Mouse (Mus musculus) heart, embryonic 12.5 days (tissue): ENCODE results near the gene Rtn2. TPM values are rescaled to one million over a fixed set of nuclear protein-coding genes. Genes with fewer than 3 reads are reported as not detected.

ENCODE experiments used
- polyA plus RNA-seq: library from polyadenylated mRNA; unstranded; fragments of >200 nt; fragmentation: Nextera tagmentation; extraction: Ambion mirVana; gene quantifications from 2 replicates; pipeline ENCODE4 v1.2.1, GENCODE M21; 2016

Gene Rtn2
- polyA plus RNA-seq, 1 experiment from 2014 or later = 23.6 TPM

Other genes starting within 250 kb of the Rtn2 start
- gene Rsph6a, start 227.9 kb upstream of the Rtn2 start, polyA plus RNA-seq = not detected in 2 replicates
- 15.4 and 15.5 TPM in 2 replicates for gene Dmwd, start 206.4 kb upstream of the Rtn2 start, polyA plus RNA-seq
- 16.4 and 17.2 TPM in 2 replicates for gene Dmpk, start 198.8 kb upstream of the Rtn2 start, polyA plus RNA-seq
- gene Six5, start 188.0 kb upstream of the Rtn2 start, polyA plus RNA-seq = 7.1 and 7.2 TPM in 2 replicates
- gene Gm4969, start 164.3 kb upstream of the Rtn2 start, polyA plus RNA-seq = 2.2 TPM in 2 replicates
- 10.2 and 11.2 TPM in 2 replicates for gene Fbxo46, start 162.8 kb upstream of the Rtn2 start, polyA plus RNA-seq
- gene Qpctl, start 133.3 kb upstream of the Rtn2 start, polyA plus RNA-seq = 10.0 TPM in 2 replicates
- gene Snrpd2, start 132.9 kb upstream of the Rtn2 start, polyA plus RNA-seq = 101 TPM in 2 replicates
- 8.0 and 9.7 TPM in 2 replicates for gene Gipr, start 116.5 kb upstream of the Rtn2 start, polyA plus RNA-seq
- 17.7 and 18.2 TPM in 2 replicates for gene Eml2, start 106.2 kb upstream of the Rtn2 start, polyA plus RNA-seq
- 0.97 and 1.1 TPM in 2 replicates for gene Gpr4, start 70.1 kb upstream of the Rtn2 start, polyA plus RNA-seq
- gene Opa3, start 54.3 kb upstream of the Rtn2 start, polyA plus RNA-seq = 37.0 and 38.4 TPM in 2 replicates
- gene Vasp, start 10.8 kb upstream of the Rtn2 start, polyA plus RNA-seq = 93.7 and 99.0 TPM in 2 replicates
- not detected in 2 replicates for gene Ppm1n, start 2.6 kb upstream of the Rtn2 start, polyA plus RNA-seq
- gene Fosb, start 27.4 kb downstream of the Rtn2 start, polyA plus RNA-seq = 0.37 and 0.55 TPM in 2 replicates
- gene Ercc1, start 62.2 kb downstream of the Rtn2 start, polyA plus RNA-seq = 59.2 and 66.0 TPM in 2 replicates
- 17.6 and 18.4 TPM in 2 replicates for gene Cd3eap, start 76.9 kb downstream of the Rtn2 start, polyA plus RNA-seq
- 17.5 and 19.4 TPM in 2 replicates for gene Ppp1r13l, start 77.1 kb downstream of the Rtn2 start, polyA plus RNA-seq
- 15.9 and 17.5 TPM in 2 replicates for gene Ercc2, start 99.4 kb downstream of the Rtn2 start, polyA plus RNA-seq
- gene Klc3, start 121.5 kb downstream of the Rtn2 start, polyA plus RNA-seq = 4.2 and 4.6 TPM in 2 replicates
- 60.6 and 62.3 TPM in 2 replicates for gene Ckm, start 122.2 kb downstream of the Rtn2 start, polyA plus RNA-seq
- gene Mark4, start 176.2 kb downstream of the Rtn2 start, polyA plus RNA-seq = 11.4 and 11.7 TPM in 2 replicates
- gene Exoc3l2, start 180.7 kb downstream of the Rtn2 start, polyA plus RNA-seq = 2.9 and 3.1 TPM in 2 replicates
- 2.4 TPM in 2 replicates for gene Bloc1s3, start 225.7 kb downstream of the Rtn2 start, polyA plus RNA-seq
- 66.4 and 74.0 TPM in 2 replicates for gene Trappc6a, start 225.8 kb downstream of the Rtn2 start, polyA plus RNA-seq
- gene Nkpd1, start 235.2 kb downstream of the Rtn2 start, polyA plus RNA-seq = 0.08 TPM in 1 of 2 replicates, not detected in the other